Mouse (Mus musculus) liver, embryonic 14.5 days (tissue): ENCODE measurements at regions not wholly inside any gene's neighbourhood (a gene's known extent, or its start where the extent isn't known, plus 50 kb on each side); places are given as distances from the start of the nearest gene placed in this dataset.

Source experiments
- CTCF ChIP-seq: IDR thresholded peaks from 2 replicates; pipeline ENCODE4 v1.5.1; 2016; ENCODE audit warnings: antibody characterized with exemption, low read depth, control low read depth
- EP300 ChIP-seq: IDR thresholded peaks from 2 replicates; pipeline ENCODE4 v1.6.1; 2016; ENCODE audit warnings: antibody characterized with exemption, low read depth

- TF ChIP-seq CTCF: no peak
- no peak for TF ChIP-seq EP300
These were observed 127.6 kb upstream of the Dpyd start for GRCm38 (mm10) chr3:118434311-118434710.
